Mouse (Mus musculus): Measurements from ENCODE around the gene Palld.

- TF ChIP-seq CTCF (IDR thresholded peaks at IDR 0.05; ENCODE audit: extremely low read depth, insufficient read length, insufficient replicate concordance, low read depth, low read length) (no peak), POLR2A (IDR thresholded peaks at IDR 0.05; ENCODE audit: low read depth, low read length) (no peak)
Observed at GRCm38 (mm10) chr8:61591446-61591845, 311.0 kb downstream of the Palld start.

Data from small intestine, adult 2 months (tissue).